Mouse (Mus musculus): ENCODE results near the gene Stat3. TPM values are rescaled to one million over a fixed set of nuclear protein-coding genes. Genes with fewer than 3 reads are reported as not detected.

Gene Stat3
- polyA plus RNA-seq, 1 experiment from 2014 or later: 24.6 TPM

GRCm38 (mm10) chr11:100857960-100858359, 81.4 kb downstream of the Stat3 start:
- Histone ChIP-seq H3K9ac (no peak overlapping the region), H3K27me3 (peaks cover 83% of the 10 kb centered on the region), H3K27ac (no peak overlapping the region), H3K36me3 (ENCODE audit: poor library complexity, severe bottlenecking) (no peaks in the 10 kb centered on the region), H3K4me2 (no peak overlapping the region), H3K4me3 (no peak overlapping the region), H3K9me3 (replicated peaks) (no peaks in the 10 kb centered on the region), H3K4me1 (peaks cover 5% of the 10 kb centered on the region; the same call in 1 of the 2 replicates)
- WGBS: 75% methylated on average over 6 of the region's 6 CpGs
- no peak for ATAC-seq

GRCm38 (mm10) chr11:100855178-100855577, 84.2 kb downstream of the Stat3 start:
- 89% methylated on average over 4 of the region's 4 CpGs for WGBS
- no peaks in the 10 kb centered on the region for H3K36me3 ChIP-seq (ENCODE audit: poor library complexity, severe bottlenecking)
- no peak overlapping the region for H3K9ac ChIP-seq
- H3K27ac ChIP-seq: no peak overlapping the region
- H3K4me2 ChIP-seq: no peak overlapping the region
- H3K9me3 ChIP-seq (replicated peaks): no peaks in the 10 kb centered on the region
- peaks cover 11% of the 10 kb centered on the region for H3K4me1 ChIP-seq
- no peak for ATAC-seq
- H3K4me3 ChIP-seq: no peak overlapping the region
- H3K27me3 ChIP-seq: peaks cover 68% of the 10 kb centered on the region

- Histone ChIP-seq H3K9ac (no peak overlapping the region), H3K27ac (no peak overlapping the region), H3K9me3 (replicated peaks) (no peaks in the 10 kb centered on the region), H3K36me3 (ENCODE audit: poor library complexity, severe bottlenecking) (no peaks in the 10 kb centered on the region), H3K4me1 (peaks cover 15% of the 10 kb centered on the region), H3K4me3 (no peak overlapping the region), H3K4me2 (no peak overlapping the region), H3K27me3 (peaks cover 59% of the 10 kb centered on the region)
- WGBS: 53% methylated on average over 4 of the region's 4 CpGs
- no peak for ATAC-seq
These were observed 85.1 kb downstream of the Stat3 start for GRCm38 (mm10) chr11:100854268-100854667.

GRCm38 (mm10) chr11:100853018-100853417, 86.3 kb downstream of the Stat3 start:
- Histone ChIP-seq H3K9ac (no peak overlapping the region), H3K27ac (no peak overlapping the region), H3K36me3 (ENCODE audit: poor library complexity, severe bottlenecking) (no peaks in the 10 kb centered on the region), H3K4me1 (peaks cover 20% of the 10 kb centered on the region), H3K9me3 (replicated peaks) (no peaks in the 10 kb centered on the region), H3K27me3 (peaks cover 47% of the 10 kb centered on the region), H3K4me2 (no peak overlapping the region), H3K4me3 (no peak overlapping the region)
- WGBS: 85% methylated on average over 5 of the region's 5 CpGs
- no peak for ATAC-seq

GRCm38 (mm10) chr11:100852088-100852487, 87.3 kb downstream of the Stat3 start:
- no peaks in the 10 kb centered on the region for H3K36me3 ChIP-seq (ENCODE audit: poor library complexity, severe bottlenecking)
- no peak overlapping the region for H3K27ac ChIP-seq
- H3K9me3 ChIP-seq (replicated peaks): no peaks in the 10 kb centered on the region
- H3K27me3 ChIP-seq: peaks cover 43% of the 10 kb centered on the region
- no peak for ATAC-seq
- H3K4me1 ChIP-seq: peaks cover 20% of the 10 kb centered on the region
- 94% methylated on average over 2 of the region's 2 CpGs for WGBS
- no peak overlapping the region for H3K4me3 ChIP-seq
- no peak overlapping the region for H3K9ac ChIP-seq
- H3K4me2 ChIP-seq: no peak overlapping the region

- H3K4me2 ChIP-seq: peak overlapping the region; percentile 92
- H3K9ac ChIP-seq: peak overlapping the region; percentile 90
- 1% methylated on average over 30 of the region's 33 CpGs for WGBS
- H3K36me3 ChIP-seq (ENCODE audit: poor library complexity, severe bottlenecking): no peaks in the 10 kb centered on the region
- peaks cover 20% of the 10 kb centered on the region for H3K4me1 ChIP-seq
- H3K9me3 ChIP-seq (replicated peaks): no peaks in the 10 kb centered on the region
- H3K4me3 ChIP-seq: peak overlapping the region; percentile 82
- peak overlapping the region; percentile 70 for H3K27ac ChIP-seq
- peaks cover 32% of the 10 kb centered on the region for H3K27me3 ChIP-seq
- peak; percentile 60 for ATAC-seq
These were observed 88.4 kb downstream of the Stat3 start for GRCm38 (mm10) chr11:100850778-100851528.

GRCm38 (mm10) chr11:100850038-100850777, 89.1 kb downstream of the Stat3 start, which contains the start of gene Stat5b:
Gene Stat5b (minus strand): TSS chr11:100850724.
- H3K4me3 ChIP-seq: peak within 1 kb of the TSS; percentile 82
- H3K36me3 ChIP-seq (ENCODE audit: poor library complexity, severe bottlenecking): no peaks in the 10 kb centered on the region
- peak within 1 kb of the TSS; percentile 92 for H3K4me2 ChIP-seq
- H3K9me3 ChIP-seq (replicated peaks): no peaks in the 10 kb centered on the region
- 0% methylated on average over 73 of the region's 104 CpGs for WGBS
- ATAC-seq: peak; percentile 84
- H3K27ac ChIP-seq: peak within 1 kb of the TSS; percentile 70
- peaks cover 20% of the 10 kb centered on the region for H3K4me1 ChIP-seq
- H3K9ac ChIP-seq: peak within 1 kb of the TSS; percentile 90
- peaks cover 25% of the 10 kb centered on the region for H3K27me3 ChIP-seq

GRCm38 (mm10) chr11:100849456-100850037, 89.8 kb downstream of the Stat3 start:
- H3K27ac ChIP-seq: peak overlapping the region; percentile 70; the same call in 1 of the 2 replicates
- ATAC-seq: no peak
- WGBS: under 1% methylated on average over 13 of the region's 13 CpGs

GRCm38 (mm10) chr11:100848789-100849379, 90.5 kb downstream of the Stat3 start:
- Histone ChIP-seq H3K9ac (peak overlapping the region; percentile 90; the same call in 1 of the 2 replicates), H3K4me1 (peaks cover 20% of the 10 kb centered on the region), H3K4me3 (peak overlapping the region; percentile 82), H3K27me3 (peaks cover 17% of the 10 kb centered on the region), H3K9me3 (replicated peaks) (no peaks in the 10 kb centered on the region), H3K27ac (no peak overlapping the region), H3K4me2 (peak overlapping the region; percentile 92), H3K36me3 (ENCODE audit: poor library complexity, severe bottlenecking) (no peaks in the 10 kb centered on the region)
- ATAC-seq: no peak
- WGBS: 64% methylated on average over 6 of the region's 6 CpGs

More at GRCm38 (mm10) chr11:100849456-100850037, 89.8 kb downstream of the Stat3 start:
- Histone ChIP-seq H3K9ac (peak overlapping the region; percentile 90), H3K27me3 (peaks cover 23% of the 10 kb centered on the region), H3K4me3 (peak overlapping the region; percentile 82), H3K4me2 (peak overlapping the region; percentile 92), H3K36me3 (ENCODE audit: poor library complexity, severe bottlenecking) (no peaks in the 10 kb centered on the region), H3K4me1 (peaks cover 20% of the 10 kb centered on the region), H3K9me3 (replicated peaks) (no peaks in the 10 kb centered on the region)

- H3K4me3 ChIP-seq: no peak overlapping the region
- H3K36me3 ChIP-seq (ENCODE audit: poor library complexity, severe bottlenecking): no peaks in the 10 kb centered on the region
- H3K9me3 ChIP-seq (replicated peaks): no peaks in the 10 kb centered on the region
- no peak overlapping the region for H3K27ac ChIP-seq
- 87% methylated on average over 4 of the region's 4 CpGs for WGBS
- H3K9ac ChIP-seq: no peak overlapping the region
- no peak for ATAC-seq
- H3K4me1 ChIP-seq: peaks cover 20% of the 10 kb centered on the region
- H3K27me3 ChIP-seq: peaks cover 13% of the 10 kb centered on the region
- no peak overlapping the region for H3K4me2 ChIP-seq
These were observed 91.3 kb downstream of the Stat3 start for GRCm38 (mm10) chr11:100848080-100848479.

- 90% methylated on average over 4 of the region's 4 CpGs for WGBS
- H3K27ac ChIP-seq: no peak overlapping the region
- H3K4me2 ChIP-seq: no peak overlapping the region
These were observed 91.8 kb downstream of the Stat3 start for GRCm38 (mm10) chr11:100847572-100847971.

More at GRCm38 (mm10) chr11:100847572-100847971, 91.8 kb downstream of the Stat3 start:
- Histone ChIP-seq H3K4me1 (peaks cover 20% of the 10 kb centered on the region), H3K4me3 (no peak overlapping the region), H3K9ac (no peak overlapping the region), H3K27me3 (peaks cover 9% of the 10 kb centered on the region), H3K36me3 (ENCODE audit: poor library complexity, severe bottlenecking) (no peaks in the 10 kb centered on the region), H3K9me3 (replicated peaks) (no peaks in the 10 kb centered on the region)
- ATAC-seq: no peak
